Mouse (Mus musculus) kidney, adult 2 months (tissue): ENCODE data around the gene Ctnnbip1.

Source experiments
- CTCF ChIP-seq: fragments of 200-500 bp; conservative IDR thresholded peaks from 2 replicates; pipeline ENCODE4 v1.5.1; 2011; ENCODE audit warnings: low read depth, mild to moderate bottlenecking, control low read depth, low read length, moderate library complexity, mixed read lengths; ENCODE audit not compliant: insufficient read depth, insufficient read length
- POLR2A ChIP-seq: fragments of 200-500 bp; IDR thresholded peaks from one replicate; pipeline ENCODE4 v1.6.1; 2011; ENCODE audit warnings: low read depth, low read length, control low read depth

GRCm38 (mm10) chr4:149487729-149488128 lies 30.3 kb upstream of the Ctnnbip1 start:
- TF ChIP-seq CTCF: no peak
- no peak for TF ChIP-seq POLR2A
